Mouse (Mus musculus): ENCODE measurements at regions not wholly inside any gene's neighbourhood (a gene's known extent, or its start where the extent isn't known, plus 50 kb on each side); places are given as distances from the start of the nearest gene placed in this dataset.

DNA sequence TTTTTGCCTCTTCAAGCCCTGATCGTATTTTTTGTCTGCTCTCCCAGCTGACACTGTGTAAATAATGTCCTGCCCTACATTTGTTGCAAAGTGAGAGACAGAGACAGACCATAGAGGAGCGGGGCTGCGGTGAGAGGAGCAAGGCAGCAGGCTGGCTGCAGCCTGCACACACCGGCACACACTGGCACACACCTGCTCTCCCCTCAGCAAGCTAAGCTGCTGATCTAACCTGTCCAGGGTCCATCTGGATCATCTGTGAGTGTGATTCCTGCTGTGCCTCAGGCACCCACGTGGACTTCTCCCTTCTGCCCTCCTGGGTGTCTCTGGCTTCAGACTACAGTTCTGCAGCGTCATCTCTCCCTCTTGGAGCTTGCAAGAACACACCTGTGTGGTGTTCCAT lies 50.4 kb upstream of the Epcam start:
- no peak for TF ChIP-seq CTCF (IDR thresholded peaks at IDR 0.05; ENCODE audit: extremely low read depth, insufficient read depth, low read length)
- TF ChIP-seq POLR2A (IDR thresholded peaks at IDR 0.05; ENCODE audit: extremely low read depth, insufficient read depth, low read length): no peak
